Mouse (Mus musculus): ENCODE data around the gene Tmem163.

DNA sequence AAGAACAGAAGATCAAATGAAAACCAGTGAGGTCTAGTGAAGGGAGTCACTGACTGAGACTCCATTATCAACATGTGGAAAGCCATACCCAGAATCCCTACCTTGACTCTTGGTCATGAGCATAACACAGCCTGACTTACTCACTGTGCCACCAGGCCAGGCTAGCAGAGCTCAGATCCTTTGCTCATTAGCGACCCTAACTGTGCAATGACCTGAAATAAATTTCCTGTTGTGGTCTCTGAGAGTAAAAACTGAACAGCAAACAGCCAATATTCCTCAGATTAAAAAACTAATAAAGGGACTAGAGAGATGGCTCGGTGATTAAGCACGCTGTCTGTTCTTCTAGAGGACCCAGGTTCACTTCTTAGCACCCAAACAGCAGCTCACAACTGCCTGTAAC, 106.2 kb downstream of the Tmem163 start:
- TF ChIP-seq CTCF (IDR thresholded peaks at IDR 0.05) (no peak), POLR2A (IDR thresholded peaks at IDR 0.05; ENCODE audit: insufficient read depth, low read depth, low read length) (no peak)

Data from heart, adult 2 months (tissue).